Mouse (Mus musculus) MEL (cell line): Measurements from ENCODE around the gene Gm49721. TPM values are rescaled to one million over a fixed set of nuclear protein-coding genes. Genes with fewer than 3 reads are reported as not detected.
"Not testable (repeated sequence)": the region's sequence is repeated elsewhere in the genome, so short reads cannot be mapped to it uniquely, and the experiment has no call there.

ENCODE experiments used
- DNase-seq: peaks from one replicate; pipeline ENCODE4 v3.0.0; 2011; ENCODE audit warnings: low read depth, low spot score
- H3K27ac ChIP-seq: 2 replicates; pipeline ENCODE4 v1.5.1; 2012; ENCODE audit warnings: low read depth, mild to moderate bottlenecking, control low read depth, low read length, moderate library complexity; ENCODE audit not compliant: control insufficient read depth
- H3K27me3 ChIP-seq, 2 experiments: fragments of 150-350 bp in 1 of 2; sonication (generic) in 1 of 2; 2 replicates each; pipeline ENCODE4 v1.6.1; 2012; ENCODE audit warnings: low read length in 2 of 2, mild to moderate bottlenecking in 2 of 2, improper control_type of control experiment in 1 of 2, moderate library complexity in 1 of 2; ENCODE audit not compliant: insufficient read depth in 2 of 2, control insufficient read depth in 1 of 2
- H3K36me3 ChIP-seq, 2 experiments: 2 replicates each; pipeline ENCODE4 v1.6.1; 2012 to 2014; ENCODE audit warnings: low read length in 2 of 2, improper control_type of control experiment in 1 of 2, inconsistent platforms in 1 of 2, mild to moderate bottlenecking in 1 of 2; ENCODE audit not compliant: insufficient read depth in 2 of 2, control insufficient read depth in 1 of 2
- H3K4me1 ChIP-seq, 2 experiments: fragments of 150-350 bp in 1 of 2; sonication (generic) in 1 of 2; 2 replicates each; pipeline ENCODE4 v1.6.1; 2012; ENCODE audit warnings: low read length in 2 of 2, improper control_type of control experiment in 1 of 2, mild to moderate bottlenecking in 1 of 2; ENCODE audit not compliant: insufficient read depth in 2 of 2, control insufficient read depth in 1 of 2
- H3K4me3 ChIP-seq, 2 experiments: fragments of 150-350 bp in 1 of 2; sonication (generic) in 1 of 2; 2 replicates each; pipeline ENCODE4 v1.5.1; 2012; ENCODE audit warnings: low read depth in 2 of 2, low read length in 2 of 2, mild to moderate bottlenecking in 2 of 2, moderate library complexity in 2 of 2, control low read depth in 1 of 2, improper control_type of control experiment in 1 of 2; ENCODE audit not compliant: control insufficient read depth in 1 of 2, insufficient read depth in 1 of 2
- H3K79me2 ChIP-seq: 2 replicates; pipeline ENCODE4 v1.6.1; 2012; ENCODE audit warnings: mild to moderate bottlenecking, low read length, moderate library complexity; ENCODE audit not compliant: control insufficient read depth, poor library complexity, insufficient read depth
- H3K9ac ChIP-seq: 2 replicates; pipeline ENCODE4 v1.6.1; 2012; ENCODE audit warnings: low read depth, mild to moderate bottlenecking, control low read depth, low read length, moderate library complexity; ENCODE audit not compliant: control insufficient read depth, poor library complexity, severe bottlenecking
- H3K9me3 ChIP-seq: fragments of 150-350 bp; sonication (generic); replicated peaks from 2 replicates; pipeline ENCODE4 v1.6.1; 2012; ENCODE audit warnings: mild to moderate bottlenecking, low read length, improper control_type of control experiment, moderate library complexity; ENCODE audit not compliant: insufficient read depth
- ELF1 ChIP-seq: IDR thresholded peaks from 2 replicates; pipeline ENCODE4 v1.6.1; 2014; ENCODE audit warnings: low read depth, mild to moderate bottlenecking, inconsistent platforms, low read length, improper control_type of control experiment, moderate library complexity
- ETS1 ChIP-seq: IDR thresholded peaks from 2 replicates; pipeline ENCODE4 v1.6.1; 2012; ENCODE audit warnings: low read depth, mild to moderate bottlenecking, inconsistent platforms, low read length, improper control_type of control experiment, moderate library complexity
- MXI1 ChIP-seq: IDR thresholded peaks from 2 replicates; pipeline ENCODE4 v1.6.1; 2011; ENCODE audit warnings: mild to moderate bottlenecking, low read depth, low read length, improper control_type of control experiment
- NELFE ChIP-seq: IDR thresholded peaks from 2 replicates; pipeline ENCODE4 v1.6.1; 2011; ENCODE audit warnings: low read depth, low read length, improper control_type of control experiment
- POLR2A ChIP-seq, 2 experiments: IDR thresholded peaks; 2 replicates each; pipeline ENCODE4 v1.6.1; 2011 to 2012; ENCODE audit warnings: low read length in 2 of 2, mild to moderate bottlenecking in 2 of 2, control low read depth in 1 of 2, improper control_type of control experiment in 1 of 2, low read depth in 1 of 2, moderate library complexity in 1 of 2; ENCODE audit not compliant: control insufficient read depth in 1 of 2, insufficient read depth in 1 of 2, poor library complexity in 1 of 2
- SIN3A ChIP-seq: IDR thresholded peaks from 2 replicates; pipeline ENCODE4 v1.6.1; 2012; ENCODE audit warnings: low read length, improper control_type of control experiment, inconsistent platforms
- polyA plus RNA-seq, 2 experiments: library from polyadenylated mRNA; stranded (reverse) in 1 of 2; unstranded in 1 of 2; fragments of >175 nt in 1 of 2; fragments of >200 nt in 1 of 2; gene quantifications; 2 replicates each; pipeline versions ENCODE4 v1.2.1 to v1.2.4; 2012; ENCODE audit warnings: low replicate concordance in 2 of 2, low read depth in 1 of 2; ENCODE audit not compliant: insufficient read length in 2 of 2, insufficient read depth in 1 of 2, missing spikeins in 1 of 2
- total RNA-seq: library from RNA; depleted of rRNA; stranded (reverse); fragments of 300-350 nt; gene quantifications from 2 replicates; pipeline ENCODE4 v1.2.3, GENCODE M21; 2012

Gm49721 gene
- total and polyA plus RNA-seq, 3 experiments: not detected

- not testable (repeated sequence) for H3K79me2 ChIP-seq, H3K36me3 ChIP-seq, H3K4me1 ChIP-seq, H3K9me3 ChIP-seq, H3K27me3 ChIP-seq
- DNase-seq: peak; percentile 70
- TF ChIP-seq POLR2A (IDR thresholded peaks at IDR 0.05; ENCODE audit: control insufficient read depth in 1 of 2, insufficient read depth in 1 of 2, low read depth in 1 of 2, low read length in 2 of 2, poor library complexity in 1 of 2) (peak in 1 of 2 experiments; percentile 34; a peak in 1 of 4 replicates), ELF1 (0 out of 2 replicates have a peak, but pooled peaks have one; percentile 12)
- peak within 1 kb of the TSS; percentile 69 for H3K27ac ChIP-seq
- H3K9ac ChIP-seq: peak within 1 kb of the TSS; percentile 62
- H3K4me3 ChIP-seq: peak within 1 kb of the TSS; percentile 55 to 72
Measured at GRCm38 (mm10) chr17:6947984-6948768, 30.5 kb upstream of the Gm49721 start, which contains the start of gene Rsph3b. Gene Rsph3b (minus strand): TSS chr17:6948682.

- H3K79me2 ChIP-seq, H3K27me3 ChIP-seq, H3K9me3 ChIP-seq, H3K36me3 ChIP-seq, H3K4me1 ChIP-seq: not testable (repeated sequence)
- peak; percentile 48 for TF ChIP-seq NELFE
- 0 out of 2 replicates have a peak, but pooled peaks have one; percentile 4 for TF ChIP-seq ETS1
- TF ChIP-seq SIN3A: peak; percentile 67; the same call in 1 of the 2 replicates
- TF ChIP-seq MXI1: peak; percentile 76; the same call in 1 of the 2 replicates
- DNase-seq: peak; percentile 73
- Histone ChIP-seq H3K27ac (peak overlapping the region; percentile 69), H3K9ac (peak overlapping the region; percentile 62), H3K4me3 (peak overlapping the region; percentile 55 to 72)
Measured at GRCm38 (mm10) chr17:6948769-6949228, 29.9 kb upstream of the Gm49721 start.

GRCm38 (mm10) chr17:6958881-6959280 is 19.8 kb upstream of the Gm49721 start:
- DNase-seq, H3K27me3 ChIP-seq, H3K36me3 ChIP-seq, H3K4me1 ChIP-seq, H3K9ac ChIP-seq, H3K79me2 ChIP-seq, H3K4me3 ChIP-seq, H3K27ac ChIP-seq, H3K9me3 ChIP-seq: not testable (repeated sequence)

GRCm38 (mm10) chr17:6959543-6960259 is 19.0 kb upstream of the Gm49721 start:
- Histone ChIP-seq H3K9ac (0 out of 2 replicates have a peak overlapping the region, but pooled peaks have one; percentile 7), H3K4me3 (0 out of 4 replicates have a peak overlapping the region, but pooled peaks of 1 of the 2 experiments have one; percentile 19)
- not testable (repeated sequence) for H3K4me1 ChIP-seq, H3K79me2 ChIP-seq, DNase-seq, H3K27me3 ChIP-seq, H3K27ac ChIP-seq, H3K36me3 ChIP-seq, H3K9me3 ChIP-seq
